Mouse (Mus musculus) liver, adult 10 weeks (tissue): Measurements from ENCODE around the gene Pitx1. TPM values are rescaled to one million over a fixed set of nuclear protein-coding genes. Genes with fewer than 3 reads are reported as not detected.

ENCODE experiments used
- polyA plus RNA-seq: library from polyadenylated mRNA; stranded (reverse); fragments of 350-450 nt; fragmentation: Illumina TruSeq; extraction: RNeasy Lipid Tissue Mini Kit (QIAGEN cat#74804); gene quantifications from one replicate; pipeline ENCODE4 v1.2.3, GENCODE M21; 2014; ENCODE audit warnings: low read depth, low replicate concordance

The Pitx1 gene
- polyA plus RNA-seq: not detected

DNA sequence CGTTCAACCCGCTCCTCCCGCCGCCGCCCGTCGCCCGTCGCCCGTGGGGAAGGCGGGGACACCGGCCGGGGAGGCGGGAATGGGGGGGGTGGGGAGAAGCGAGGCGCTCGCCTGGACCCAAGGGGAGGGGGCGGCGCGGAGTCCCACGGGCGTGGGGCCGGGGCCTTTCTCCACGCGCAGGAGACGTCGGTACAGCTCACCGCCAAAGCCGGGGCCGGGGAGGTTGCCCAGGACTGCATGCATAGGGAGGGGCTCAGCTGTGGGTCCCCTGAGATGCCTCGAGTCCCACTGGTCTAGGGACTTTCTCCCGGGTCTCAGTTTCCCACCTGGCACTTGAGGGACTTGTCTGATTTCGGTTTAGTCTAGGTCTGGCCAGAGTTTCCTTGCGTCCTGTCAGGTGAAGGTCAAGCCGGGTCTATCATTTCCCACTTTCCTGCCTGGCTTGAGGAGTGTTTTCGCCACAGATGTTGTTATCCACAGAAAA, at the start of gene Pitx1:
Gene Pitx1 (minus strand): TSS at position 51 of the 484 bp plus-strand sequence.

GRCm38 (mm10) chr13:55784268-55784667, 51.7 kb downstream of the Pitx1 start, which contains the start of gene Catsper3:
Catsper3 (plus strand) TSS chr13:55784568.

Other genes starting within 250 kb of the Pitx1 start
- gene B4galt7, start 236.3 kb downstream of the Pitx1 start, polyA plus RNA-seq: 1.5 TPM
- gene Caml, start 213.2 kb downstream of the Pitx1 start, polyA plus RNA-seq: 28.3 TPM
- gene Ddx46, start 201.2 kb downstream of the Pitx1 start, polyA plus RNA-seq: 27.6 TPM
- gene B230219D22Rik, start 143.1 kb downstream of the Pitx1 start, polyA plus RNA-seq: 40.7 TPM
- 137 TPM for gene Txndc15, start 121.5 kb downstream of the Pitx1 start, polyA plus RNA-seq
- 25.3 TPM for gene Pcbd2, start 108.8 kb downstream of the Pitx1 start, polyA plus RNA-seq
- gene Catsper3, start 51.6 kb downstream of the Pitx1 start, polyA plus RNA-seq: not detected